Mouse (Mus musculus): ENCODE measurements around the gene Zmynd15. TPM values are rescaled to one million over a fixed set of nuclear protein-coding genes. Genes with fewer than 3 reads are reported as not detected.
A peak's percentile ranks its signal among the peaks of the same experiment; 100 is the strongest.
"Not testable (repeated sequence)": the region's sequence is repeated elsewhere in the genome, so short reads cannot be mapped to it uniquely, and the experiment has no call there.

Zmynd15 gene
- total and polyA plus RNA-seq, 3 experiments = 0.14 TPM; not detected in 2

DNA sequence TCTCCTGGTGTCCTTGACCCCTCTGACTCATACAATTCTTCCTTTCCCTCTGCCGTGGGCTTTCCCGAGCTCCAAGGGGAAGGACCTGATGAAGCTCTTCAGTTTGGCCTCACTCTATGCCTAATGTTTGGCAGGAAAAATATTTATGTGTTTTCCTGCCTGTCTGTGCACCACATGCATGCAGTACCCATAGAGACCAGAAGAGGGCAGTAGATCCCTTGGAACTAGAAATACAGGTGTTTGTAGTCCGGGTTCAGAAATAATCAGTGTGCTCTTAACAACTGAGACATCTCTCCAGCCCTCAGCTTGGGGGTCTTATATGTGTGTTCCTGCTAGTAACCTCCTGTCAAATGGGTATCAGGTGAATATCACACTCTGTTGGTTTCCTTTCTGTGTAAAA, 45.3 kb upstream of the Zmynd15 start:
- Histone ChIP-seq H3K4me3 (ENCODE audit: control insufficient read depth in 1 of 2, insufficient read depth in 1 of 2, low read depth in 2 of 2, low read length in 2 of 2) (no peak overlapping the region), H3K36me3 (ENCODE audit: control insufficient read depth in 1 of 2, insufficient read depth in 2 of 2, low read length in 2 of 2) (peaks cover 0 to 2% of the 10 kb centered on the region in 2 experiments; a peak in 2 of 4 replicates), H3K79me2 (ENCODE audit: control insufficient read depth, insufficient read depth, low read length, poor library complexity) (peaks cover 10% of the 10 kb centered on the region), H3K27me3 (ENCODE audit: control insufficient read depth in 1 of 2, insufficient read depth in 2 of 2, low read length in 2 of 2) (peaks cover 0 to 5% of the 10 kb centered on the region in 2 experiments; a peak in 3 of 4 replicates), H3K9me3 (replicated peaks; ENCODE audit: insufficient read depth, low read length) (no peaks in the 10 kb centered on the region), H3K27ac (ENCODE audit: control insufficient read depth, low read depth, low read length) (no peak overlapping the region), H3K9ac (ENCODE audit: control insufficient read depth, low read depth, low read length, poor library complexity, severe bottlenecking) (no peak overlapping the region), H3K4me1 (ENCODE audit: control insufficient read depth in 1 of 2, insufficient read depth in 2 of 2, low read length in 2 of 2) (peaks cover 0 to 3% of the 10 kb centered on the region in 2 experiments; a peak in 2 of 4 replicates)
- TF ChIP-seq CTCF (IDR thresholded peaks at IDR 0.05 in 2 of 3, conservative IDR thresholded peaks at IDR 0.05 in 1 of 3; ENCODE audit: control insufficient read depth in 1 of 3, insufficient read depth in 1 of 3, low read depth in 2 of 3, low read length in 3 of 3, poor library complexity in 1 of 3, severe bottlenecking in 1 of 3) = peak; percentile 78 to 98 (median 98); a peak in 5 of 6 replicates
- peak; percentile 9; the same call in 1 of the 2 replicates for TF ChIP-seq ZNF384 (IDR thresholded peaks at IDR 0.05; ENCODE audit: low read depth, low read length)
- peak; percentile 93 for TF ChIP-seq SMC3 (IDR thresholded peaks at IDR 0.05; ENCODE audit: low read depth, low read length)
- TF ChIP-seq TAL1 (IDR thresholded peaks at IDR 0.05; ENCODE audit: low read length) = no peak
- peak; percentile 78 for TF ChIP-seq MYC (IDR thresholded peaks at IDR 0.05; ENCODE audit: low read depth, low read length)
- TF ChIP-seq RAD21 (IDR thresholded peaks at IDR 0.05; ENCODE audit: low read depth, low read length) = peak; percentile 98
- peak; percentile 57 for TF ChIP-seq SIN3A (IDR thresholded peaks at IDR 0.05; ENCODE audit: low read length)
- TF ChIP-seq TBP (IDR thresholded peaks at IDR 0.05; ENCODE audit: low read depth, low read length) = 0 out of 2 replicates have a peak, but pooled peaks have one; percentile 34
- no peak for TF ChIP-seq USF1 (IDR thresholded peaks at IDR 0.05; ENCODE audit: low read depth, low read length)
- peak; percentile 96 for TF ChIP-seq ZC3H11A (IDR thresholded peaks at IDR 0.05; ENCODE audit: low read depth, low read length)
- DNase-seq (ENCODE audit: low read depth, low spot score) = peak; percentile 89

DNA sequence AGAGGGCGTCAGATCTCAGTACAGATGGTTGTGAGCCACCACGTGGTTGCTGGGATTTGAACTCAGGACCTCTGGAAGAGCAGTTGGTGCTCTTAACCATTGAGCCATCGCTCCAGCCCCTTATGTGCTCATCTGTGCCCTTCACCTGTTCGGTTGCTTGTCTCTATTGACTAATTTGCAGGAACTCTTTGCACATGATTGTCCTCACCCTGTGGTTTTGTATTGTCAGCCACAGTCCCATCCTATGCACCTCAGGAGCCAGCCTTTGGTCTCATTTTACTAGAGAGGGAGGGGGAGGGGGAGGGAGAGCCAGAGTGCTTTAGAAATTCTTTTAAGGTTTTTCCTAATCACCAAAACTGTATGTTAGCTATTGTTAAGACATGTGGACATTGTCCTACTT, 41.0 kb upstream of the Zmynd15 start:
- no peak for DNase-seq (ENCODE audit: low read depth, low spot score)
- H3K27ac ChIP-seq (ENCODE audit: control insufficient read depth, low read depth, low read length) = no peak overlapping the region
- H3K79me2 ChIP-seq (ENCODE audit: control insufficient read depth, insufficient read depth, low read length, poor library complexity) = no peaks in the 10 kb centered on the region
- H3K4me3 ChIP-seq (ENCODE audit: control insufficient read depth in 1 of 2, insufficient read depth in 1 of 2, low read depth in 2 of 2, low read length in 2 of 2) = no peak overlapping the region
- H3K36me3 ChIP-seq (ENCODE audit: control insufficient read depth in 1 of 2, insufficient read depth in 2 of 2, low read length in 2 of 2) = no peaks in the 10 kb centered on the region
- no peaks in the 10 kb centered on the region for H3K4me1 ChIP-seq (ENCODE audit: control insufficient read depth in 1 of 2, insufficient read depth in 2 of 2, low read length in 2 of 2)
- peaks cover 4 to 18% of the 10 kb centered on the region in 2 experiments for H3K27me3 ChIP-seq (ENCODE audit: control insufficient read depth in 1 of 2, insufficient read depth in 2 of 2, low read length in 2 of 2)
- no peak overlapping the region for H3K9ac ChIP-seq (ENCODE audit: control insufficient read depth, low read depth, low read length, poor library complexity, severe bottlenecking)
- TF ChIP-seq MEF2A (IDR thresholded peaks at IDR 0.05; ENCODE audit: extremely low read depth, insufficient replicate concordance, low read depth, low read length, poor library complexity, severe bottlenecking) (no peak), CTCF (IDR thresholded peaks at IDR 0.05 in 2 of 3, conservative IDR thresholded peaks at IDR 0.05 in 1 of 3; ENCODE audit: control insufficient read depth in 1 of 3, insufficient read depth in 1 of 3, low read depth in 2 of 3, low read length in 3 of 3, poor library complexity in 1 of 3, severe bottlenecking in 1 of 3) (0 out of 6 replicates have a peak, but pooled peaks of 1 of the 3 experiments have one; percentile 13)
- H3K9me3 ChIP-seq (replicated peaks; ENCODE audit: insufficient read depth, low read length) = no peaks in the 10 kb centered on the region

DNA sequence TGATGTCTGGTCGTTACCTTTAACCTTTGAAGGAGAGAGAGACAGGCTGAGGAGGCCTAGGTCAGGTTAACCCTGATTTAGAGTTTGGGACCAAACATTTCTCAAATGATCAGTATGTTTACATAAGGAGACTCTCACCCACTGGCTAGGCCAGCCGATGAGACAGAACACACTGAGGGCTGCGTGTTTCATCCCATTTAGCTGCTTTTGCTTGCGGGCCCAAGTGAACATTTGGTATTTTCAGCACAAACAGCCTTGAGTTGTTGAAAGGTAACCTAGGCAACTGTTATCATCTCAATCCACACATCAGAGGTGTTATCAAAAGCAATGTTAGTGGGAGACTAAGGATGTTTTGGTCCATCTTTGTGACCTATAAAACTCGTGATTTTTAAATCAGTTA, 39.7 kb upstream of the Zmynd15 start:
- Histone ChIP-seq H3K4me3 (ENCODE audit: control insufficient read depth in 1 of 2, insufficient read depth in 1 of 2, low read depth in 2 of 2, low read length in 2 of 2) (no peak overlapping the region), H3K27me3 (ENCODE audit: control insufficient read depth in 1 of 2, insufficient read depth in 2 of 2, low read length in 2 of 2) (peaks cover 6 to 18% of the 10 kb centered on the region in 2 experiments), H3K79me2 (ENCODE audit: control insufficient read depth, insufficient read depth, low read length, poor library complexity) (no peaks in the 10 kb centered on the region), H3K27ac (ENCODE audit: control insufficient read depth, low read depth, low read length) (no peak overlapping the region), H3K36me3 (ENCODE audit: control insufficient read depth in 1 of 2, insufficient read depth in 2 of 2, low read length in 2 of 2) (no peaks in the 10 kb centered on the region), H3K9ac (ENCODE audit: control insufficient read depth, low read depth, low read length, poor library complexity, severe bottlenecking) (no peak overlapping the region), H3K4me1 (ENCODE audit: control insufficient read depth in 1 of 2, insufficient read depth in 2 of 2, low read length in 2 of 2) (no peaks in the 10 kb centered on the region), H3K9me3 (replicated peaks; ENCODE audit: insufficient read depth, low read length) (no peaks in the 10 kb centered on the region)
- TF ChIP-seq CHD1 (IDR thresholded peaks at IDR 0.05; ENCODE audit: low read depth, low read length) (no peak), CTCF (IDR thresholded peaks at IDR 0.05 in 2 of 3, conservative IDR thresholded peaks at IDR 0.05 in 1 of 3; ENCODE audit: control insufficient read depth in 1 of 3, insufficient read depth in 1 of 3, low read depth in 2 of 3, low read length in 3 of 3, poor library complexity in 1 of 3, severe bottlenecking in 1 of 3) (no peak), TCF12 (IDR thresholded peaks at IDR 0.05; ENCODE audit: low read depth, low read length) (no peak), SIN3A (IDR thresholded peaks at IDR 0.05; ENCODE audit: low read length) (no peak), MYB (IDR thresholded peaks at IDR 0.05; ENCODE audit: low read depth, low read length) (no peak), ZKSCAN1 (IDR thresholded peaks at IDR 0.05; ENCODE audit: low read depth, low read length) (no peak), MXI1 (IDR thresholded peaks at IDR 0.05; ENCODE audit: low read depth, low read length) (no peak), KAT2A (conservative IDR thresholded peaks at IDR 0.05; ENCODE audit: low read depth, low read length) (no peak), ZNF384 (IDR thresholded peaks at IDR 0.05; ENCODE audit: low read depth, low read length) (no peak), USF2 (IDR thresholded peaks at IDR 0.05; ENCODE audit: borderline replicate concordance in 1 of 2, insufficient read depth in 1 of 2, low read depth in 1 of 2, low read length in 2 of 2) (no peak), POLR2AphosphoS2 (IDR thresholded peaks at IDR 0.05; ENCODE audit: low read length) (no peak)
- DNase-seq (ENCODE audit: low read depth, low spot score) = no peak

DNA sequence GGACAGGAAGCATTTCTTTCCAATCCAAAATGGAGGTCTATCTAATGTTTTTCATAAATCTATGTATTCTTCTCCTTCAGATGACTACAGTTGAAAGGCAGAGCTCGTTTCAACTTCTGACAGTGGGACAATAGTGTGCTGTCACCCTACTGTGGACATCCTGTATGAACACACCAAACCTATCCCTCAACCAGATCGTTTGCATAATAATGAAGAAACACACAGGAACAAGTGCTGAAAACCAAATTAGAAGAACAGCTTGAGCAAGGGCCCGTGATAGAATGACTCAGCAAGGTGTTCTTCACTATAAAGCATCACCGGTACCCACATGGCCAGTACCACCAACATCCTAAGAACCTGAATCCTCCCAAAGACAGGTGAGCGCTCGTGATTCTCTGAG, 32.6 kb upstream of the Zmynd15 start:
- H3K4me1 ChIP-seq (ENCODE audit: control insufficient read depth in 1 of 2, insufficient read depth in 2 of 2, low read length in 2 of 2); H3K79me2 ChIP-seq (ENCODE audit: control insufficient read depth, insufficient read depth, low read length, poor library complexity): not testable (repeated sequence)

More for the DNA sequence above, 32.6 kb upstream of the Zmynd15 start:
- DNase-seq (ENCODE audit: low read depth, low spot score); H3K36me3 ChIP-seq (ENCODE audit: control insufficient read depth in 1 of 2, insufficient read depth in 2 of 2, low read length in 2 of 2); H3K27me3 ChIP-seq (ENCODE audit: control insufficient read depth in 1 of 2, insufficient read depth in 2 of 2, low read length in 2 of 2); H3K9ac ChIP-seq (ENCODE audit: control insufficient read depth, low read depth, low read length, poor library complexity, severe bottlenecking); H3K9me3 ChIP-seq (replicated peaks; ENCODE audit: insufficient read depth, low read length); H3K4me3 ChIP-seq (ENCODE audit: control insufficient read depth in 1 of 2, insufficient read depth in 1 of 2, low read depth in 2 of 2, low read length in 2 of 2); H3K27ac ChIP-seq (ENCODE audit: control insufficient read depth, low read depth, low read length): not testable (repeated sequence)
